Mouse (Mus musculus): ENCODE measurements around the gene Rhebl1. TPM values are rescaled to one million over a fixed set of nuclear protein-coding genes. Genes with fewer than 3 reads are reported as not detected.

Gene Rhebl1
- total RNA-seq, 2 experiments from 2014 or later = 8.5 TPM

GRCm38 (mm10) chr15:98849165-98849564, 45.2 kb downstream of the Rhebl1 start:
- Histone ChIP-seq H3K27ac (no peak overlapping the region), H3K4me3 (no peak overlapping the region)
- TF ChIP-seq CTCF (conservative IDR thresholded peaks at IDR 0.05) = no peak
- DNase-seq (ENCODE audit: low spot score in 2 of 2) = no peak

DNA sequence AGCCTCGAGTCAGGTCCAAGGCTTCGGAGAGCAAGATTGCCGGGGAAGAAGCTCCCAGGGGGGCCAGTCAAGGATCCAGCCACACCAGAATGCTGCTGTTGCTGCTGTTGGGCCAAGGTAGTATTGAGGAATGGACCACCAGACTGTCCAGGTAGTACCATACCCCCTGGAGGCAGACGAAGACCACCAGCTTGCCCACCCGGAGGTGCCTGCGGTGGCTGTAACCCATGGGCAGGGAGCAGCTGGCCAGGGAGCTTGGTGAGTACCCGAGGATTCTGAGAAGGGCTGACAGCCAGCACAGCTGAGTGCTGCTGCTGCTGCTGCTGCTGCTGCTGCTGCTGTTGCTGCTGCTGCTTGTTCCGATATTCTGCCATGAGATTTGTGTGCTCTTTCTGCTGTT, 48.2 kb downstream of the Rhebl1 start:
- Histone ChIP-seq H3K27ac (no peak overlapping the region), H3K4me3 (no peak overlapping the region)
- no peak for DNase-seq (ENCODE audit: low spot score in 2 of 2)
- TF ChIP-seq CTCF (conservative IDR thresholded peaks at IDR 0.05) = no peak

DNA sequence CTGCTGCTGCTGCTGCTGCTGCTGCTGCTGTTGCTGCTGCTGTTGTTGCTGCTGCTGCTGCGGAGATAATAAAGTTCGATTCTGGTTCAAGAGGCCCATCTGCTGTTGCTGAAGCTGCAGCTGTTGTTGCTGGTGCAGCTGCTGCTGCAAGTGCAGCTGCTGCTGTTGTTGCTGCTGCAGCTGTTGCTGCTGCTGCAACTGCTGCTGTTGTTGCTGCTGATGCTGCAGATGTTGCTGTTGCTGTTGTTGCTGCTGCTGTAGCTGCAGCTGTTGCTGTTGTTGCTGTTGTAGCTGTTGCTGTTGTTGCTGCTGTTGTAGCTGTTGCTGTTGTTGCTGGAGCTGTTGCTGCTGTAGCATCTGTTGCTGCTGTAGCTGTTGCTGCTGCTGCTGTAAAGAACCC, 49.2 kb downstream of the Rhebl1 start:
- DNase-seq (ENCODE audit: low spot score in 2 of 2) = no peak
- no peak for TF ChIP-seq CTCF (conservative IDR thresholded peaks at IDR 0.05)
- Histone ChIP-seq H3K27ac (no peak overlapping the region), H3K4me3 (no peak overlapping the region)

DNA sequence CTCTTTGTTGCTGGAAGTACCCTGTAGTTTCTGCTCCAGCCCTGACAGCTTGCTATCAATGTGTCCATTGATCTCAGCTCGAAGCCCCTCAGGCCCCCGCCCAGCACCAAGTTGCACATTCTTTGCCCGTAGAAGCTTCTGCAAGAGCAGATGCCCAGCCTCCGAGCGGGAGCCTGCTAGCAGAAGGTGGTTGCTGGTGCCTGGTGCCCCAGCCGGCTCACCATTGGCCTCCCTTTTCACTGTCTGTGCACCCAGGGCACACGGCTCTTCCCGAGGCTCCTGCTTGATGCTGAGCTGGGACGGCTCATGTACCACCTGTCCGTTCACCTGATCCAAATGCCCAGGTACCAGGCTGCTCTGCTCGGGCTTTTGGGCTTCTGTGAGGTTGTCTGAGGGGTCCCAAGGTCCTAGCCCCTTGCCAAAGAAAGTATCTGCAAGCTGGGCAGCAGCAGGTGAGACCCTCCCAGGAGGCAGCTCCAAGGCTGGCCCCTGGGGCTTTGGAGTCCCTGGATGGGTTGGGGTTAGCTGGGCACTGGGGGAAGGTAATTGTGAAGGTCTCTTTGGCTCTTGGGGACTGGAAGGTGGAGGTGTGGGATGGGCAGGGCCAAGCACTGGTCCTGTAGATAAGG, 50.6 kb downstream of the Rhebl1 start:
- no peak for TF ChIP-seq CTCF (conservative IDR thresholded peaks at IDR 0.05)
- DNase-seq (ENCODE audit: low spot score in 2 of 2) = no peak
- Histone ChIP-seq H3K27ac (peak overlapping the region; percentile 24; the same call in 1 of the 2 replicates), H3K4me3 (no peak overlapping the region)

DNA sequence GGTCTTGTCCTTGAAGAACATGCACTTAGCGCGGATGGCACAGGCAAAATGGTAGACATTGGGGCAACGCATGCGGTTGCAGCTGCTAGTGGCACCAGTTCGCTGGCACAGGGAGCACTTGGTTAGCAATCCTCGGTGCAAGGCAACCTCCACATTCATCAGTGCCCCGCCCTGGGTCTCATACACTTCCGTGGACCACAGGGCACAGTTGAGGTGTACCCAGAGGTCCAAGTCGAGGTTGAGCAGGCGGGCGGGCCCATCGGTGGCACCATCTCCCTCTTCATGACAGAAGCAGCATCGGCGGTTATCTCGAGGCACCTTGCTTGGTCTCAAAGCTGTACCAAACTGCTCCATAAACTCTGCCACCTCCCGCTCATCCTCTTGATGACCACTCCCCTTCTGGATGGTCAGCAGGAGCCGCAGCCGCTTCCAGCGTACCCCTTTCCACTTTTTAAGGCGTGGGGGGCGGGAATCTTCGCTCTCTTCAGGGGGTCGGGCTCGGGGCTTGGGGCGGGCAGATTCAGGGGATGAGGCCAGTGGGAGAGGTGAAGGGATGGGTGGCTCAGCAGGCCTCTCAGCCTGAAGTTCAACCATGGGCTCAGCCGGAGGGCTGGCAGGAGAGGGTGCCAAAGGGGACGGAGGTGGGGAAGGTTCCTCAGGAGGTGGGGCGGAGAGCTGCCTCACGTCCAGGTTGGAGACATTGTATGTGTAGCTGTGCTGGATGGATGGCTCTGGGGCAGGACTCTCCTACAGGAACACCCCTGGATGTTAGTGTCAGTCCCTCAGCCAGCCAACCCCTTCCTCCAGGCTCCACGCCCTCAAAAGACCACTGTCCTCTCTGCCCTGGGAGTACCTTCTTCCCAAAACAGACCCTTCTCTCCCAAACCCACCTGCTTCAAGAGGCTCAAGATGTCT, 54.4 kb downstream of the Rhebl1 start:
- Histone ChIP-seq H3K27ac (no peak overlapping the region), H3K4me3 (no peak overlapping the region)
- DNase-seq (ENCODE audit: low spot score in 2 of 2) = no peak
- no peak for TF ChIP-seq CTCF (conservative IDR thresholded peaks at IDR 0.05)

DNA sequence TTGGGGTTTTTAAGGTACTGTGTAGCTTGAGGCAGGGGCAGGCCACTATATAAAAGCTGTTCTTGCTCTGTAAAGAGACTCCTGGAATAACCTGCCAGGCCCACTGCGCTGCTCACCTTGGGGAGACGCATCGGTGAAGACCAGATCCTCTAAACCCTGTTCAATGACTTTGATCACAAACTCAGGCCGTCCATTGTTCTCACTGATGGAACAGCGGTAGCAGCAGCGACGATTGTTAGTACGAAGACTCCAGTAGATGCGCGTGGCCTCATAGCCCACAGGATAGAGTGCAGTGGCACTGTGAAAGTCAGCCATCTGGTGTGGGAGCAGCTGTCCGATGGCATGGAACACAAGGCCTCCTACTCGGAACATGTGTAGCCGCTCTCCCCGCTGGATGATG, 55.2 kb downstream of the Rhebl1 start:
- DNase-seq (ENCODE audit: low spot score in 2 of 2) = no peak
- H3K4me3 ChIP-seq = no peak overlapping the region
- TF ChIP-seq CTCF (conservative IDR thresholded peaks at IDR 0.05) = no peak
- H3K27ac ChIP-seq = no peak overlapping the region

GRCm38 (mm10) chr15:98837743-98838103, 56.6 kb downstream of the Rhebl1 start:
- no peak for DNase-seq (ENCODE audit: low spot score in 2 of 2)

GRCm38 (mm10) chr15:98837006-98837742, 57.2 kb downstream of the Rhebl1 start:
- H3K27ac ChIP-seq = no peak overlapping the region
- no peak for TF ChIP-seq CTCF (conservative IDR thresholded peaks at IDR 0.05)
- DNase-seq (ENCODE audit: low spot score in 2 of 2) = no peak
- no peak overlapping the region for H3K4me3 ChIP-seq

More at GRCm38 (mm10) chr15:98837743-98838103, 56.6 kb downstream of the Rhebl1 start:
- TF ChIP-seq CTCF (conservative IDR thresholded peaks at IDR 0.05) = no peak
- Histone ChIP-seq H3K4me3 (no peak overlapping the region), H3K27ac (no peak overlapping the region)

- TF ChIP-seq CTCF (conservative IDR thresholded peaks at IDR 0.05) = no peak
- H3K4me3 ChIP-seq = no peak overlapping the region
- H3K27ac ChIP-seq = no peak overlapping the region
- DNase-seq (ENCODE audit: low spot score in 2 of 2) = no peak
Observed at GRCm38 (mm10) chr15:98835291-98835690, 59.0 kb downstream of the Rhebl1 start.

DNA sequence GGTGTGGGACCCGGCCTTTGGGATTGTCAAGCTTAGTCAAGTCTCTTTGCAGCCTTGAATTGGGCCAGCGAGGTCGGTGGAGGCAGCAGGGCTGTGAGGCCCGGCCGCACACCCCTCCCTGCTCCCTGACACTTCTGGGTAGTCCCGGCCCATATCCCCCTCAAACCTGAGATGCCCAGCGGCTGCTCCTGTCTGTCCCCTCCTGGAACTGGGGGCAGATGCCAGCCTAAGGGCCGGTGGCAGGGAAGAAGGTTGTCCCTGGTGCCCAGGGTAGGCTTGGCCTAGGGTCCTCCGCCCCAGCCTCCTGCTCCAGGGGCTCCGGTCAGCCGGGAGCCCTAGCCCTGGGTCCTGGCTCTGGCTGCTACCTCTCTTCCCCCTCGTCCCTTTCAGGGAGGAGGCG, 60.3 kb downstream of the Rhebl1 start:
- TF ChIP-seq CTCF (conservative IDR thresholded peaks at IDR 0.05) = no peak
- DNase-seq (ENCODE audit: low spot score in 2 of 2) = no peak
- H3K4me3 ChIP-seq = no peak overlapping the region
- H3K27ac ChIP-seq = 0 out of 2 replicates have a peak overlapping the region, but pooled peaks have one; percentile 7

DNA sequence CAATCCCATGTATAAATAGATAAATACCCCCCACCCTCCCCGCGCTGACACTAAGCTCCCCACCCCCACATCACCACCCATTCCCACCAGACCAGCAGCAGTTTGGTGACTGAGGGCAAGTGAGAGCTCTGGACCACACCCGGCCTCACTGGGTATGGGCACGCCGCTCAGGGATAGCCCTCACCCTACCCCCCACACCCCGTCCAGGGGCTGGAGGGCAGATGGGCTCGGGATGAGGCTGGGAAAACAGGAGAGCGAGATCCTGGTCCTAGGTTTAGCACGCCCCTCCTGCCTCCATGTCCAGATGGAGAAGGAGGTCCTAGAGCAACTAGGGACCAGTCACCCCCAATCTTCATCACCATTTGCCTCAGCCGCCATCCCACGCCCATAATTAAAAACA, 61.1 kb downstream of the Rhebl1 start:
- Histone ChIP-seq H3K27ac (0 out of 2 replicates have a peak overlapping the region, but pooled peaks have one; percentile 7), H3K4me3 (no peak overlapping the region)
- DNase-seq (ENCODE audit: low spot score in 2 of 2) = no peak
- no peak for TF ChIP-seq CTCF (conservative IDR thresholded peaks at IDR 0.05)

DNA sequence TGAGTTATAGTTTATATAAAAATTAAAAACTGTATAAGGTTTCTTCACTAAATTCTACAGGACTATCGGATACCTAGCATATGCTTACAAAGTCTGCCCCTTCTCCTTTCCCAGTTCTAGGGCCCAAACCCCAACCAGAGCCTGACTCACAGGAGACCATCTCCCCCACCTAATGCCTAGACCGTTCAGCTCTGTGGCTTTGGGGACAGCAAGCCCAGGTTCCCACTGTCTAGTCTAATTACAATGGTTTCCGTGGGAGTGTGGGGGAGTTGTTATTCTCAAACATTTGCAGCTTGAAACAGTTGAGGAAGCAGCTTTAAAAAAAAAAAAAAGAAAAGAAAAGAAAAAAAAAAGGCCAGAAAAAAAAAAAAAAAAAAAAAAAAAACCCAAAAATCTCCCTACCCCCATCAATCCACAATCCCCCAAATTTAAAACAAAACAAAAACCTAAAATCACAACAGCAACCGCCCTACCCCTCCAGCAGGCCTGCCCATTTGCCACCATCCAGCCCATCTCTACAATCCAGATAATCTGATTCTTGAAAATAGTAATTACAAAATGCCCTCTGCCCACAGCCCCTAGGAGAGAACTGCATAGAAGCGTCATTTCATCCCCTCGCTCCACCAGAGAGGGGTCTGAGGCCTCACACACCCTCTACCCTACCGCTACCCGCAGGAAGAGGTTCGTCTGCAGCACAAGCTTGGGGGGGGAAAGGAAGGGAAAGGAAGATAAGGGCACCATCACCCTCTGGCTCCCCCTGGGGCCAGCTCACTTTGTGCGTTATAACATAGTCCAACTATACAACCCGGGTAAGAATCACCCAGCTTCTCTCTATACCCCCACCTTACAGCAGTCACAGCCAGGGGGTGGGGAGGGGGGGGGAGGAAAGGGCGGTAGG, 61.9 kb downstream of the Rhebl1 start:
- H3K4me3 ChIP-seq = no peak overlapping the region; the same call in 1 of the 2 replicates
- peak; percentile 30 for TF ChIP-seq CTCF (conservative IDR thresholded peaks at IDR 0.05)
- no peak for DNase-seq (ENCODE audit: low spot score in 2 of 2)
- peak overlapping the region; percentile 91; the same call in 1 of the 2 replicates for H3K27ac ChIP-seq

Data from layer of hippocampus, adult 2 months (tissue).